Mouse (Mus musculus): ENCODE results near the gene Heyl.
"Not testable (repeated sequence)": the region's sequence is repeated elsewhere in the genome, so short reads cannot be mapped to it uniquely, and the experiment has no call there.

The Heyl gene

GRCm38 (mm10) chr4:123283675-123284064 lies 50.3 kb downstream of the Heyl start:
- DNase-seq (ENCODE audit: extremely low spot score, low read depth, low spot score), result not testable (repeated sequence)

DNA sequence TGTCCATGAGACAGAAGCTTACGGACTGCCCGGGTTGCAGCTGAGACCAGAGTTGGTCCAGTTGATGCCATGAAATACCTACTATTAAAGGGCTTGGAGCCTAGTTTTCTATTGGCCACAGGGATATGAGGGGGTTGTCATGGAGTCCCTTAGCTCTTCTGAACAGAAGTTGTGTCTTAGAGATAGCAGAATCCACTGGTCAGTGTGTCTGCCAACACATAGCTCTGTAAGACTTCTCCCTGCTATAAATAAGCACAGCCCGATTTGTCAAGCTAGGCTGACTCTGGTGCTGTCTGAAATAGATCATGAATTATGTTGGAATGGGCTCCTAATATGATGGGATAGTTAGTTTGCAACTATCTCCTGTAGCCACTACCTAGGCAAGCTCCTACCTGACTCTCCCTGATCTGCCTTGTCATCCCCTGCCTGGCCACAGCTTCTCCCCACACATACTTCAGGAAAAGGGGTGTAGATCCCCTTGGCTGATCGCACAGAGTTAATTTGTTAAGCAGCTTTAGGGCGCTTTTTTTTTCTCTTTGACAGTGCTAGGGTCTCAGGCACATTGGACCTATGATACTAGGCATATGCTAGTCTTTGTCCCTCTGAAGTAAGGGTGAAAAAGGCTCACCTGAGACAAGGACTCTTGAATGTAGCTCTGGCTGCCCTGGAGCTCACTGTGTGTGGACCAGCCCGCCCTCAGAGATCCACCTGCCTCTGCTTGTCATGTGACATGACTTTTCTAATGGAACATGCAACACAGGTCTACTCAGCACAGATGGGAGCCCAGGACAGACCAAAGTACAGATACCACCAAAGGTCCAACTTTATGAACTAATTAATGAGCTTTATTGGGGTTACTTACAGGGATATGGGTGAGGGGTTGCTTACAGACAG lies 51.6 kb downstream of the Heyl start:
- DNase-seq (ENCODE audit: extremely low spot score, low read depth, low spot score), result no peak

DNA sequence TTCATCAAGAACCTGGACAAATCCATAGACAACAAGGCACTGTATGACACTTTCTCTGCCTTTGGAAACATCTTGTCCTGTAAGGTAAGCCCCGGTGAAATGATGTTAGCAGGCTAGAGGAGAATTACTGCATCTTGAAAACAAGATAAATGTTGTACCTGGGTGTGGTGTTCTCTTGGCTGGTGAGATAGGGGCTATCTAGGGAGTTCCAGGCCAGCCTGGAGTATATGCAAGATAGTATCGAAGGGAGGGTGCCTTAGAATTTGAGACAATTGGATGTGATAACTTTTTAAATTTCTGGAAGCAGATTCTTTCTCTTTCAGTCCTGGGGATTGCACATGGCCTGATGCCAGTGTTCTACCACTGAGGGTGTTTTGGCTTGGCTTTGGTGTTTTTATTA lies 53.4 kb downstream of the Heyl start:
- no peak for DNase-seq (ENCODE audit: extremely low spot score, low read depth, low spot score)

DNA sequence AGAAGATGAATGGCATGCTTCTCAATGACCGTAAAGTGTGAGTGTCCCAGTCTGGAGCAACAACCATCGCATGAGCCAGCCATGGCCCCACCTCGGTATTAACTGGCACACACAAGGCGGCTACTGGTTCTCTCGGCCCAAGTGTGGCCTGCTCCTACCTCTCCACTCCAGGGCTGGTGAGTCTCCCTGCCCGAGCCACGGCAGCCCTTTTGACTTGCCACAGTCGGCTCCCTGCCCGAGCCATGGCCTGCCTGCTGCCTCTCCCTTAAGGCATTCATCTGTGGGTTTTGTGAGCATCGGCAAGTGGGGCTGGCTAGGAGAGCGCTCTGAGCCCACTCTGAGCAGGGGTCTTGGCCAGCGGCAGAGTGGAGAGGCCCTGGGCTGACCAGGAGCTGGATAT lies 55.7 kb downstream of the Heyl start:
- DNase-seq (ENCODE audit: extremely low spot score, low read depth, low spot score), result no peak

DNA sequence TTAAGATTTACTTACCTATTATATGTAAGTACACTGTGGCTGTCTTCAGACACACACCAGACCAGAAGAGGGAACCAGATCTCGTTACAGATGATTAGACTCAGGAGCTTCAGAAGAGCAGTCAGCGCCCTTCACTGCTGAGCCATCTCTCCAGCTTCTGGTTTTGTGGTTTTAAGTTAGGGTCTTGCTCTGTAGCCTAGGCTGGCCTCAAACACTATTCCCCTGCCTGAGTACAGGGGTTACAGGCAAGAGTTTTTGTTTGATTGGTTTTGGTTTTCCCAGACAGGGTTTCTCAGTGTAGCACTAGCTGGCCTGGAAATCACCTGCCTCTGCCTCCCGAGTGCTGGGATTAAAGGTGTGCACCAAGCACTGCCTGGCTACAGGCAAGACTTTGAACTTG lies 59.0 kb downstream of the Heyl start:
- DNase-seq (ENCODE audit: extremely low spot score, low read depth, low spot score), result no peak

- no peak for DNase-seq (ENCODE audit: extremely low spot score, low read depth, low spot score)
Measured at GRCm38 (mm10) chr4:123292989-123293388, 59.6 kb downstream of the Heyl start.

- no peak for DNase-seq (ENCODE audit: extremely low spot score, low read depth, low spot score)
Measured at GRCm38 (mm10) chr4:123293661-123294443, 60.5 kb downstream of the Heyl start.

GRCm38 (mm10) chr4:123295026-123295425 lies 61.7 kb downstream of the Heyl start:
- not testable (repeated sequence) for DNase-seq (ENCODE audit: extremely low spot score, low read depth, low spot score)

DNA sequence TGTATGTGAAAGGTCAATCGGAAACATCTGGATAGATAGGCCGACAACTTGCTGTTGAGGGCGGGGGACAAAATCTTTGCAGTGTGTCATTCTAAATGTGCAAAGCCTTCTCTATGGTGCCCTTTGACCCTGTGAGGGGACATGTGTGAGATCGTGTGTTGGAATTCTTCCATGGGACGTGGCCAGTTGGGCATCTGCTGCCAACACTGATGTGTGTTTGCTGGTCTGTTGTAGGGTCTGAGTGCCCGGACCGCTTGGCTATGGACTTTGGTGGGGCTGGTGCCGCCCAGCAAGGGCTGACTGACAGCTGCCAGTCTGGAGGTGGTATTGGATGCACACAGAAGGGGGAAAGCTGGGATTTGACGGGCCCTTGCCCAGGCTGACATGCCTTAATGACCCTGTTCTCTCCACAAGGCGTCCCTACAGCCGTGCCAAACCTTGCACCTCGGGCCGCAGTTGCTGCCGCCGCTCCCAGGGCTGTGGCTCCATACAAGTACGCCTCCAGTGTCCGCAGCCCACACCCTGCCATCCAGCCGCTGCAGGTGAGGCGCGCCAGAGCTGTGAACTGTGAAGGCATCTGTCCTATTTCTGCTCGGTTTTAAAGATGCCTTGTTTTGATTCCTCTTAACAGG lies 62.3 kb downstream of the Heyl start:
- no peak for DNase-seq (ENCODE audit: extremely low spot score, low read depth, low spot score)

DNA sequence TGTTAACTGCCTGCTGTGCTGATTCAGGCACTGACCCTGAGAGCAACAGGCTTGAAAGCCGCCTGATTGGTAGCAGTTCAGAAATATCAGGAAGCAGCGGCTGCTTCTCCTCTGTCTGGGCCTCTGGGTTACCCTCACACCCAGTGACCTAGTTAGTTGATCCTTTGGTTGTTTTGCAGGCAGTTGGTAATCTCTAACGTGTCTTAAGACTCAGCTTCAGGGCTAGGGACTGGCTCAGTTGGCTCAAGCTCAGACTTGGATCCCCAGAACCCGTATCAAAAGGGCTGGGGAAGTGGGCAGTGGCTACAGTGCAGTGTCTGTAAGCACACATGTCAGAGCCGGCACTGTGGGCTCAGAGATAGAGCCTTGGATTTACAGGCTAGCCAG lies 62.8 kb downstream of the Heyl start:
- no peak for DNase-seq (ENCODE audit: extremely low spot score, low read depth, low spot score)

GRCm38 (mm10) chr4:123297195-123297960 lies 64.0 kb downstream of the Heyl start:
- DNase-seq (ENCODE audit: extremely low spot score, low read depth, low spot score), result no peak

GRCm38 (mm10) chr4:123298226-123298625 lies 64.9 kb downstream of the Heyl start:
- no peak for DNase-seq (ENCODE audit: extremely low spot score, low read depth, low spot score)

- no peak for DNase-seq (ENCODE audit: extremely low spot score, low read depth, low spot score)
Measured at GRCm38 (mm10) chr4:123298980-123299670, 65.8 kb downstream of the Heyl start.

All from hindlimb bud, embryonic 11.5 days (tissue).